Mouse (Mus musculus): ENCODE data around the gene Slc4a4.

Slc4a4 gene

GRCm38 (mm10) chr5:88917221-88917620 lies 30.6 kb downstream of the Slc4a4 start:
- no peak for DNase-seq (ENCODE audit: low read depth)

- no peak for DNase-seq (ENCODE audit: low read depth)
Observed at GRCm38 (mm10) chr5:88917630-88918029, 31.0 kb downstream of the Slc4a4 start.

- DNase-seq (ENCODE audit: low read depth) = no peak
Observed at GRCm38 (mm10) chr5:88918538-88918937, 31.9 kb downstream of the Slc4a4 start.

- DNase-seq (ENCODE audit: low read depth) = no peak
Observed at GRCm38 (mm10) chr5:88925576-88925975, 39.0 kb downstream of the Slc4a4 start.

DNA sequence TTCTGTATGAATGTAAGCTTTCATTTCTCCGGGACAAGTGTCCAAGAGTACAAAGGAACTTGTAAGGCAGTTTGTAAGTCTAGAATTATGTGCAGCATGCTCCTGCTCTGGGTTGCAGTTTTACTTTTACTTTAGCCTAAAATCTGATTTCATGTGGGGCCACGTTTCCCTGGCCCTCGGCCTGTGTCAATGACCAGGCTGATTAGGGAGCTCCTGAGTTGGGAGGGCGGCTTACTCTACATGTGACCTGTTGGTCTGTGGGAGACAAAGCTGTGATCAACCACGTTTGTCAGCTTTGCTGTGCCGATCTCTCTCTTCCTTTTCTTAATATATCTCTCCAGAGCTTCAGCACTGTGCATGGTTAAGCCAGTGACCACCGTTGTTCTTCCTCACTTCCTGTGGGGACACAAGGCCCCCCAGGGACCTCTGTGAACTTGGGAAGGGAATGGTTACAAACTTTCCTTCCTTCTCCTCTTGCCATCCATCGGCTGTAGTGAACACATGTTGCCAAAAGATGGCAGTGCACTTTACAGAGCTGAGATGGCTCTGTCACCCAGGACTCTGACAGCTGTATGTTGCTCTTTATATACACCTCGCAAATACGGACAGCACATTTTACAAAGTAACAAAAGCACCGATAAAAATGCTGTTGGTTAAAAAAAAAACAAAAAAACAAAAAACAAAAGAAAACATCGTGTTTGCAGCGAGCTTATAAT lies 41.7 kb downstream of the Slc4a4 start:
- DNase-seq (ENCODE audit: low read depth) = no peak

DNA sequence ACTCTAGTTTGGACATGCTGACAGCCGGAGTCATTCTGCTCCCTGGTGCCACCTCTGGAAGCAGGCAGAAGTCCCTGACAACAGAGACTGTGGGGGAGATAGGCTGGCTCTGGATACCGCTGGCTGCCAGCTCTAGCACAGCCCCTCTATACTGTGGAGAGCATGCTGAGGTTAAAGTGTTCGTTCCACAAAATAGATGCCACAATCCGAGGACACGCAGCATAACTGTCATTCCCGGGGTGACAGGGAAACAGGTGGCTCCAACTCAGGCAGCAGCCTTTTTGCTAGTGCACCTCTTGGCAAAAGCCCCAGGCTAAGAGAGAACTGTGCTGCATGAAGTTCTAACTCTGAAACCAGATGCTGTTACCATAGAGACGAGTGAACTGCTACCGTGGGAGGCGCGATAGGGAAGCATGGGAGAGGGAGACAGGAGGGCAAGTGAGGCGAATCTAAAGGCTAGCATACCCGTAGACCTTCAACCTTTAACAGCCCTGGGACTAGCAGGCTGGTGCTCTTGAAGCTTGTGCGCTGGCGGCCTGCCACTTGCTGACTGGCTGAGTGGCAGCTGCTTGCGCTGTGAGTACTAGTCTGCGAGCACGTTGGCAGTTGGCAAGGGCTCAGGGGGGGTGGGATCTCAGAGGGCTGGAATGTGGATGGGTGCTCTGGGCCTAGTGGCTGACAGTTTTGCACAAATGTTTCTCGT lies 42.9 kb downstream of the Slc4a4 start:
- DNase-seq (ENCODE audit: low read depth) = no peak

- DNase-seq (ENCODE audit: low read depth) = no peak
Observed at GRCm38 (mm10) chr5:88930129-88930528, 43.5 kb downstream of the Slc4a4 start.

- no peak for DNase-seq (ENCODE audit: low read depth)
Observed at GRCm38 (mm10) chr5:88930611-88931010, 44.0 kb downstream of the Slc4a4 start.

DNA sequence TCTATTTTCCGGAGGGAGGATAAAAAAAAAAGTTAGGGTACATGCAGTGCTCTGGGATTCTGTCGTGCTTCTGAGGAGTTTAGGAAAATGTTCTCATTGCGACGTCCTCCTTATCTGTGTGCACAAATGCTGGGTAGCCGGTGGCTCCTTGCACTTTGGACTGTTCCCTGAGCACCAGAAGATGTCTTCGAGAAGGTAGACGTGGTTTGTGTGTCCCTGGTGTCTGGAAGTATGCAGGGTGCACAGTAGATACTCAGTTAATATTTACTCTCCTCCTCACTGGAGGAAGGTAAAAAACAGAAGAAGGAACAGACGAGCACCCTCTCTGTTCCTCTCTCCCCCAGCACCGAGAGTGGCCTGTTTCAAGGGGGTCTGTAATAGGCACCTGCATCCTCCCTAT lies 44.6 kb downstream of the Slc4a4 start:
- DNase-seq (ENCODE audit: low read depth) = no peak

GRCm38 (mm10) chr5:88933454-88933853 lies 46.8 kb downstream of the Slc4a4 start:
- no peak for DNase-seq (ENCODE audit: low read depth)

- no peak for DNase-seq (ENCODE audit: low read depth)
Observed at GRCm38 (mm10) chr5:88933946-88934345, 47.3 kb downstream of the Slc4a4 start.

DNA sequence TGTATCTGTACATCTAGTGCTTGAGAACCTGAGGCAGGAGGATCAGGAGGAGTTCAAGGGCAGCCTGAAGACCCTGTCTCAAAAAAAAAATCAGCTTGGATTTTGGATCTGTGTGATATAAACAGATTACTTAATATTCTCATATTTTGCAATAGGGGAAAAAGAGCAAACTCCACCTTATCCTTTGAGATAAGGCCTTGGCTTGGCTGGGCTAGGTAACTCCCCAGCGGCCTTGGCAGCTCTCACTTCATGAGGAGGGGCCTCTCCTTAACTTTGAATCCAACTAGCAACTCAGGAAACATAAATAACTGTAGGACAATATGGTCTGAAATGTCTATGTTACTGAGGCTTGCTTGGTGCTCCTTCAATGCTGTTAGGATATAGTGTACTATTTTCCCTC lies 51.6 kb downstream of the Slc4a4 start:
- no peak for DNase-seq (ENCODE audit: low read depth)

DNA sequence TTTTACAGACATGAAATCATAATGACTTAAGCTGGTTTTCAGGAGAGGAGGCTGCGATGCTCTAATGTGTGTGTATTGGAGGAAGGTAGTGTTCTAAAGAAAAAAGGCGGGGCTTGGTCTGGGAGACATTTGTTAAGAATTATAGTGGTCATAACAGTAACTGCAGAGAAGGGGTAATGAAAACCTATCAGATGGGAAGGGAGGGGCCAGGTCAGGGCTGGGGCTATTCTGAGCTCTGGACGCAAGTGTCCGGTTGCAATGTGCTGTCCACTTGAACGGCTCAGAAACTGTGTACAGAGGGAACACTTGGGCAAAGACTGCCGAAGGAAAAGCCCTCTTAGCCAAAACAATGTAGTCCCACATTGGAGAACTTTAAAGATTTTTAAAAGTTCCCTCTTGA lies 52.5 kb downstream of the Slc4a4 start:
- DNase-seq (ENCODE audit: low read depth) = no peak

- no peak for DNase-seq (ENCODE audit: low read depth)
Observed at GRCm38 (mm10) chr5:88939782-88940181, 53.2 kb downstream of the Slc4a4 start.

DNA sequence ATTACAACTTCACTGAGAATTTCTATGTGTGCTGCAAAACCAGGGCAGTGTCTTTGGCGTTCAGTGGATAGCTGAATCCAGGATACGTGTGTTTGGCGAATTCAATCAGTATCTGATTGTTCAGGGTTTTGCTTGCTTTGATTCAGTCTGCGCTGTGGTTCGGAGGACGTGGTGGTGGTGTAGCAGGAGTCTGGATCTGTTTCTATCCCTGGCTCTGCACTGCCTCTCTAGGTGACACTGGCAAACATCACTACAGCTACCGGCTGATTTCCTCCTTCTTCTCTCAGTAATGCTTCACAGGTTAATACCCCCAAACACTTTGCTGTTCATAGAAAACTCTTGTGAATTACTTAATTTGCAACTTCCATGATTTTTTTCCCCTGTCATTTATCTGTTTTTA lies 55.3 kb downstream of the Slc4a4 start:
- DNase-seq (ENCODE audit: low read depth) = no peak

DNA sequence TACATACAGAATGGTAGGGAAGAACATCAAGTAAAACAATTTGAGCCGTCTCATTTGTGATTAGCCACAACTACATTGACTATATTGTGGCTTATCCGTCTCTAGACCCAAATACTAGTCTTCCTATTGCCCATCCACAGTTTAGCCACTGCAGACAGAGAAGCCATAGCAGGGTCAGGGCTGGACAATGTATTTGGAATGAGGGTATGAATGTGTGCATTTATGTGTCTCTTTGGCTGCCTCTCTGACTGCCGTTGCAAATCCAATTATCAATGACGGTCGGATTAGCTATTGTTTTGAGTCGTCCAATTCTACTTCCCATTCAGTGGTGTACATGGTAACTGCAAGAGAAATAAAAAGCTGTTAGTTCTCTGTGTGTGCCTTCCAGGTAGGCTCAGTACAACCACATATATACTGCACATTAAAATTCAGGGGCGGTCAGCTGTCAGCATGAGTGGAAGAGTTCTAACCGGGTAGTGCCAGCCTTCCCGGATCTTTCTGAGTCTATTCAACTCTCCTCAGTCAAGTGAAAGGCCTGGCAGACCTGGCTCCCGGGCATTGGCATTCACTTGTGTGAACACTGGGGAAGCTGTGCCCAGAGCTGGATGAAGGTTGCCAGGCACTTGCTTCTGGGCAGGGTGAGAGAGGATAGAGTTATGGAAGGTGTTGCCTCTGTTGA lies 59.2 kb downstream of the Slc4a4 start:
- DNase-seq (ENCODE audit: low read depth) = no peak

- no peak for DNase-seq (ENCODE audit: low read depth)
Observed at GRCm38 (mm10) chr5:88950337-88950736, 63.7 kb downstream of the Slc4a4 start.

- DNase-seq (ENCODE audit: low read depth) = no peak
Observed at GRCm38 (mm10) chr5:88952757-88953577, 66.3 kb downstream of the Slc4a4 start.

DNA sequence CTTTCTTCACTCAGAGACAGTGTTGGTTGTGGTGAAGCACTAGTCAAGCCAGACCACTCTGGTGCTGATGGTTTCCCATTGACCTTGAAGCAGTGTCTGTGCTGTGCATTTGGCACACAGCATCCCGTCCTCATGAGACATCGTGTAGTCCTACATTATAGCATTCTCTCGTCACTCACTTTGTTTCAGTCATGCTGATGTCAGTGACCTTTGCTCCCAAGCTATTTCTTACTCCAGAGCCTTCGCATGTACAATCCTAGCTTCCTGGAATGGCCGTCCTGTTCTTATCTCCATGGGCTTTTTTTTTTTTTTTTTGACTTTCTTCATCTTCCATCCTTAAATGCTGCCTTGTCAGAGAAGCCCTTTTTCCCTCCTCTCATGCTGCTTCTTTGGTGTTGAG lies 71.1 kb downstream of the Slc4a4 start:
- DNase-seq (ENCODE audit: low read depth) = no peak

DNA sequence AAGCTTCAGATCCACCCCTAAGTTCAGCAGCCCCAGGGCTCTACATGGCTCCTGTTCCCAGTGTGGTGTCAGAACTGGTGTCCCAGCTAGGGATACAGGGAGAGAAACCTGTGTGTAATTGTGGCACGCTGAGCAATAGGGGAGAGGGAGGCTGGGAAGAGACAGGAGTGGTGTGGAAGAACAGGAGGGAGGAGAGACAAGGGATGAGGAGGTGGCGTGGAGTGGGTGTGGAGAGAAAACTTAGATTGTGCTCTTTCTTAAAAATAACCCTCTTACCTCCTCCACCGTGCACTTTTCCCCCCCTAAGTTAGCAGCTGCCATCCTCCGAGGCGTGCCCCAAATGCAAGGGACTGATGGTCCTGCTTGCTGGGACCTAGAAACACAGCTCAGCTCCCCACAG lies 72.3 kb downstream of the Slc4a4 start:
- no peak for DNase-seq (ENCODE audit: low read depth)

- no peak for DNase-seq (ENCODE audit: low read depth)
Observed at GRCm38 (mm10) chr5:88959412-88959811, 72.8 kb downstream of the Slc4a4 start.

- no peak for DNase-seq (ENCODE audit: low read depth)
Observed at GRCm38 (mm10) chr5:88960342-88961105, 73.9 kb downstream of the Slc4a4 start.

Measured in c-Kit-positive CD71-negative TER-119-negative erythroid progenitor cells, embryonic 14.5 days (primary cell).